Mouse (Mus musculus): ENCODE measurements around the gene Prl8a9.

Gene Prl8a9

DNA sequence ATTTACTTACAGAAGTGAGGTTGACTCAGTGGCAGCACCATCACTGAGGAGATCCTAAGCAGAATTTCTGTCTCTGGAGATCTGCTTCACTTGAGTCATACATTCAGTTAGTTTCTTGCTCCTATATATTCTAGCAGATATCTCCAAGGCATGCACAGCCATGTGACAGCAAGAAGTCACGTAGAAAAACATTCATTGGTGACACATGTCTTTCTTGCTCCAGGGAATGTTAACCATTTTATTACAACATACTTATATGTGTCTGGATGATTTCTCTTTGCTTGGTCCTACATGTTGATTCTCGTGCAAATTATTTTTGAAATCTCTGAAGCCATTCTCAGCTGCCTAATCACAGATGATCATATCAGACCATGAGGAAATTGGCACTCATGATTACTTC, at the start of gene Prl8a9:
Prl8a9 (minus strand) TSS at position 101 of the 400 bp plus-strand sequence.
- 93% methylated on average over 2 of the region's 2 CpGs for WGBS

DNA sequence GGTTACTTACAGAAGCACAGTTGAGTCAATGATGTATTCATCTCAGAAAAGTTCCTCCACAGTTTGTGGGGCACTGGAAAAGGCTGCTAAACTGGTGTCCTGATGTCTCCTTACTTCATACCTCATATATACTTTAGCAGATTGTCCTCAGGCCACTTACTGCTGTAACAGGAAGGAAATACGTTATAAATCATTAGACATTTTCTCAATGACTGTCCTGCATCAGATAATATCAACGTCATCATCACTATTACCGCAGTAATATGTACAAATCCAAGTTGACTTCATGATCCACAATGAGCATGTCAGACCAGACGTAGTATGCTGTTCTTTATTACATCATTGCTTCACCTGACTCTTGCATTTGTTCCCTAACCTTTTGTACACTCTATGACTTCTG, 46.1 kb upstream of the Prl8a9 start, which contains the start of gene Prl7b1:
Prl7b1 (minus strand) TSS at position 101 of the 400 bp plus-strand sequence.
- 87% methylated on average over 4 of the region's 4 CpGs for WGBS

DNA sequence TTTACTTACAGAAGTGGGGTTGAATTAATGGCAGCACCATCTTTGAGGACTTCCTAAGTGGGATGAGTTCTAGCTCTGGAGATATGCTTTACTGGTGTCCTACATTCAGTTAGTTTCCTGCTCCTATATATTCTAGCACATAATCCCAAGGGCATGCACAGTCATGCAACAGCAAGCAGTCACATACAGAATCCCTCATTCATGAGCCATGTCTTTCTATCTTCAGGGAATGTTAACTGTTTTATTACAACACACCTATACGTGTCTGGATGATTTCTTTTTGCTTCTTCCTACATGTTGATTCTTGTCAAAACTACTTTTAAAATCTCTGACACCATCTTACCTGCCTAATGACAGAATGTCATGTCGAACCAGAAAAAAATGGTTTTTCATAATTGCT, 17.7 kb upstream of the Prl8a9 start, which contains the start of gene Prl8a1:
Prl8a1 (minus strand) TSS at position 101 of the 400 bp plus-strand sequence.
- 88% methylated on average over 2 of the region's 2 CpGs for WGBS

DNA sequence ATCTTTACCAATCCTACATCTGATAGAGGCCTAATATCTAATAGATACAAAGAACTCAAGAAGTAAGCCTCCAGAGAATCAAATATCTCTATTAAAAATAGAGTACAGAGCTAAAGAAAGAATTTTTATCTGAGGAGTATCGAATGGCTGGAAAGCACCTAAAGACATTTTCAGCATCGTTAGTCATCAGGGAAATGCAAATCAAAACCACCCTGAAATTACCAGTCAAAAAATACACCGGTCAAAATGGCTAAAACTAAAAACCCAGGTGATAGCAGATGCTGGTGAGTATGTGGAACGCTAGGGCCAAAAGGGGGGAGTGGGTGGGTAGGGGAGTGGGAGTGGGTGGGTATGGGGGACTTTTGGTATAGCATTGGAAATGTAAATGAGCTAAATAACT, 41.2 kb downstream of the Prl8a9 start:
- 76% methylated on average over 4 of the region's 4 CpGs for WGBS

DNA sequence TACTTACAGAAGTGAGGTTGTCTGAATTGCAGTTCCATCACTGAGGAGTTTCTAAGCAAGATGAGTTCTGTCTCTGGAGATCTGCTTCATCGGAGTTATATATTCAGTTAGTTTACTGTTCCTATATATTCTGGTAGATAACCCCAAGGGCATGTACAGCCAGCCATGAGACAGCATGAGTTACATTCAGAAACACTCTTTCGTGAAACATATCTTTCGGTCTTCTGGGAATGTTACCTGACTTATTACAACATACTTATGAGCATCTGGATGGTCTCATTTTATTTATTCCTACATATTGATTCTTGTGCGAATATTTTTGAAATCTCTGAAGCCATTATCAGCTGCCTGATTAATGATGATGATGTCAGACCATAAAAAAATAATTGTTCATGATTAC, 51.3 kb downstream of the Prl8a9 start, which contains the start of gene Prl8a8:
Prl8a8 (minus strand) TSS at position 101 of the 400 bp plus-strand sequence.
- WGBS, result 96% methylated on average over 4 of the region's 4 CpGs
